Mouse (Mus musculus): ENCODE data around the gene Psmb1.

GRCm38 (mm10) chr17:15526304-15526703 is 26.8 kb upstream of the Psmb1 start:
- TF ChIP-seq CTCF (IDR thresholded peaks at IDR 0.05 in 2 of 3, conservative IDR thresholded peaks at IDR 0.05 in 1 of 3; ENCODE audit: control insufficient read depth in 1 of 3, insufficient read depth in 1 of 3, low read depth in 2 of 3, low read length in 3 of 3, poor library complexity in 1 of 3, severe bottlenecking in 1 of 3) (no peak), SMC3 (IDR thresholded peaks at IDR 0.05; ENCODE audit: low read depth, low read length) (no peak), MAX (IDR thresholded peaks at IDR 0.05; ENCODE audit: low read length) (no peak), POLR2A (IDR thresholded peaks at IDR 0.05; ENCODE audit: control insufficient read depth in 1 of 2, insufficient read depth in 1 of 2, low read depth in 1 of 2, low read length in 2 of 2, poor library complexity in 1 of 2) (no peak; a peak in 1 of 4 replicates), EP300 (IDR thresholded peaks at IDR 0.05; ENCODE audit: low read depth in 1 of 2, low read length in 2 of 2) (no peak), GABPA (IDR thresholded peaks at IDR 0.05; ENCODE audit: low read depth, low read length) (no peak), NELFE (IDR thresholded peaks at IDR 0.05; ENCODE audit: low read depth, low read length) (no peak), ZKSCAN1 (IDR thresholded peaks at IDR 0.05; ENCODE audit: low read depth, low read length) (no peak)

All from MEL (cell line).